Mouse (Mus musculus): ENCODE results near the gene Klrb1b.

The Klrb1b gene

DNA sequence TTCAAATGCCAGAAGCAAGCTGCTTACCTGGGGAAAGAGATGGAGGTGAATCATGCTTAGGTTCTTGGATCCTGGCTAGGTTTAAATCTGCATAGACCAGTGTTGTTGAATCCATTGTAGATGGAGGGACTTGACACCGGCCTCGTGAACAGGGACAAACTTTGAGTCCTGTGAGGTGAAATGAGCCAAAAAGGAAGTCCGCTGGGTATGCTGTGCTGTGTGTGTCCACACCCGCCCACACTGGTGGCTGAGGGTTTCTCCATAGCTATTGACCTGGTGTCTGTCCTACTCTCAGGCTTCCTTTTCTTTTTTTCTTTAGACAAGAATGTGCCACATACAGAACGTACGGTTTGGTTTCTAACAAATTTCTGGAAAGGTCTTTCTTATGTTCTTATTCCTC is at the start of gene Klrb1b, which contains the start of gene Gm44511:
Gene Klrb1b (minus strand): TSS at position 200 of the 400 bp plus-strand sequence.
Gene Gm44511 (minus strand): TSS at position 184 of the 400 bp plus-strand sequence.
- DNase-seq (ENCODE audit: low read depth, low spot score) = no peak

DNA sequence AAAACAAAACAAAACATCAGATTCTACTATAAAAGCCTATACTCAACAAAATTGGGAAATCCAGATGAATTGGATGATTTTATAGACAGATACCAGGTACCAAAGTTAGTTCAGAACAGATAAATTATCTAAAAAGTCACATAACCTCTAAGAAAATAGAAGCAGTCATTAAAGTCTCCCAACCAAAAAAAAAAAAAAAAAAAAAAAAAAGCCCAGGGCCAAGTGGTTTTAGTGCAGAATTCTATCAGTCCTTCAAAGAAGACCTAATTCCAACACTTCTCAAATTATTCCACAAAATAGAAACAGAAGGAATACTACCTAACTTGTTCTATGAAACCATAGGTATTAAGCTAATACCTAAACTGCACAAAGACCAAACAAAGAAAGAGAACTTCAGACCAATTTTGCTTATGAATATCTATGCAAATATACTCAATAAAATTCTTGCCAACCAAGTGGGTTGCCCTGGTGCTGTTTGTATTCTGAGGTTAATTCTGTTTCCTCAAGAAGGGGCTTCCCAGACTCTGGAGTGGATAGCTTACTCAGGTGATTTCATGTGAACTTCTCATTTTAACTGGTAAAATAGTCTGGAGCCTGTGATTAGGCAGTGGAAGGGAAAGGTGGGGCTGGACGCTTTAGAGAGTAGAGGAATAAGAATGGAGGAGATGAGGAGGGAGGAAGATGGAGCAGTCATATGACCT is 45.9 kb upstream of the Klrb1b start:
- peak; percentile 32 for DNase-seq (ENCODE audit: low read depth, low spot score)

DNA sequence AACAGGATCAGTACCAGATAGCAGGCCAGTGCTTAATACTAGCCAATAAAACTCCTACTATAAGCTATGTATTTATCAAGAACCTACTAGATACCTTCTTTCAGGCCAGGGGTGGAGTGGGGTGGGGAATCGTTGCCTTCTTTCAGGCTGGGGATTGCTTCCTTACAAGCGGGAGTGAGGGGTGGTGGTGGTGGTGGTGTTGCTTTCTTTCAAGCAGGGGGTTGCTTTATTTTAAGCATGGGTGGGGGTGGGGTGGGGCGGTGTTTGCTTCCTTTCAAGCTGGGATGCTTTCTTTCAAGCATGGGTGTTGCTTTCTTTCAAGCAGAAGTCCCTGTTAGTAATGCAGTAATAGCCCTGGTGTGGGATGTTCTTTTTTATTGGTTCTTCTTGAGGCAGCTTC is 42.7 kb upstream of the Klrb1b start:
- no peak for DNase-seq (ENCODE audit: low read depth, low spot score)

DNA sequence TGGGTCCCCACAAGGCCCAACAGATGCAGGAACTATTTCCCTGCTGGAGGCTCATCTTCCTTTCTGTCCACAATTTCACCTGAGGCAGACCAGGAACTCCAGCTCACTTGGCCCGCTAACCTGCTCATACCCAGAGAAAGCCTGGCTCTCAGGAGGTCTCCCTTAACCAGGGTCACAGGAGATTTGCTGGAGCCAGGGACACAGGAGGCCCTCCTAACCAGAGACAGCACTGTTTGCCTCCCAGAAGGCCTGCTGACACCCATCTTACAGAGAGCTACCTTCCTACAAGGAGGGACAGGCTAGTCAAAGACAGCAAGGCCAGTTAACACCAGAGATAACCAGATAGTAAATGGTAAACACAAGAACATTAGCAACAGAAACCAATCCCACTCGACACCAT is 31.8 kb upstream of the Klrb1b start:
- no peak for DNase-seq (ENCODE audit: low read depth, low spot score)

DNA sequence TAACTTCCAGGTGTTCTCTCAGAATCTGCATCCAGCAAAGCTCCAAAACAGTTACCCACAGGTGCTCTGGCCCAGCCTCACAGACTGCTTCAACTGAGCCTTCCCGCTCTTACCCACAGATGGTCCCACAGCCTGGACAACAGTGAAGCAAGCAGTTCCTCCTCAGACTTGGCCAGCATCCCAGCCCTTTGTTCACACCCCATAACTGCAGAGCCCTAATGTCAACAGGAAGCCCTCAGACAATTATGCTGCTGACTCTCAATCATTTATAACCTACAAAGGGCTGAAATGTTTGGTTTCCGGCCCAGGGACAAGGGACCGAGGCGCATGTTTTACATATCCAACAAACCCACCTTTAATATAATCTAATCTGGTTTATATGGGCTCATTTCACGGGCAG is 30.1 kb upstream of the Klrb1b start:
- DNase-seq (ENCODE audit: low read depth, low spot score) = no peak

DNA sequence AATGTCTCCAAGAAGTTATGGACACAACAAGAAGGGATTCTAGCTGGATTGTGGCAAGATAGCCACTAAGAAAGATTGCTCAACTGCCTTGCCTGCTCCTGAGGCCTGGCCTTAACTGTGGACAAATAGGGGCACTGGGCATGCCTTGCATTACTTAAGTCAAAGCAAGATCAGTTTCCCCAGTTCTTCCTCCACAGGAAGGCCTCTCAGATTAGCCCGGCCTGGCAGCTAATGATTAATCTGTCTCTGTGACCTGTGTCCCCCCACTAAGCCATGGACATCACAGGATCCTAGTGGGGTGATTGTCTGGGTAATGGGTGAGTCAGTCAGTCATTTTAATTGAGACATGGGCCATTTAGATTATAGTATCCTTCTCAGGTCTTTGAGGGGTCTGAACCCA is 29.3 kb upstream of the Klrb1b start:
- no peak for DNase-seq (ENCODE audit: low read depth, low spot score)

DNA sequence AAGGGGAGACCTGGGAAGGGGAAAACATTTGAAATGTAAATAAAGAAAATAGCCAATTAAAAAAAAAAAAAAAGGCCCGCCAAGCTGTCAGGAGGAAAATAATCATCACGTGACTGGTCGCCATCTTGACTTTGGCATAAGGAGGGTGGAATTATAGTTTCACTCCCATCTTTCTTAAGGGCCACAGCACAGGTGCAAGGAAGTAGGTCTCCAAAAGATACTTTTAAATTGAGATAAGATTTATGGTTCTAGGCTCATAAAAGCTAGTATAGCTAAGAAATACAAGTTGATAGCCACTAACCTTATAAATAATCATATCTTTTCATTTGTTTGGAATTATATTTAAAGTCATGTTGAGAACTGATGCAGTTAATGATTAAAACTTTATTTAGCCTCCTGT is 28.8 kb upstream of the Klrb1b start:
- no peak for DNase-seq (ENCODE audit: low read depth, low spot score)

DNA sequence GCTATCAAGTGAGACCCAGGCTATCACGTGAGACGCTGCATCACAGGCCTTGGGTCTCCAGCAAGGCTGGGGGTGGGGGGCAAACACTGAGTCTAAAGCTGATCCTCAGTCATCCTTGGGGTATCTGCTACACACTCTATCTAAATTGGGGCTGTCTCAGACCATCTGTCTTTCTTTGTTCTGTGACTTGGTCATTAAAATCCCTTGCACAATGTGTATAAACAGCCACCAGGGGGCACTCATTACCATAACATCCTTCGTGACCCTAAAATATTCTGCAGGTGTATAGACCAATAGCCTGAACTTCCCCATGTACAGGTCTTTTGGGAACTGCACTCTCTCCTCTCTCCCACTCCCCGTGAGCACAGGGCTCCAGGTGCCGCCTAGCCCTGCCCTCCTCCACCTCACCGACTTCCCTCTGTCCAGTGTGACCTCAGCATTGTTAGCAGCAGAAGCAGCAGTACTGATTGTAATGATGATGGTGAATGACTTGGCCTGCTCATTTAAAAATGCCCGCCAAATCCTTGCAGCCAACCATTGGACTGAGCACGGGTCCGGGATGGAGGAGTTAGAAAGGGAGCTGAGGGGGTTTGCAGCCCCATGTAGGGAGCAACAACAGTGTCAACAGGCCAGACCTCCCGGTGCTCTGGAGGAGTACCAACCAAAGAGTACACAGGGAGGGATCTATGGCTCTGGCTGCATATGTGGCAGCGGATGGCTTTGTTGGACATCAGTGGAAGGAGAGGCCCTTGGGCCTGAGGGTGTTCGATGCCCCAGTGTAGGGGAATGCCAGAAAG is 28.1 kb upstream of the Klrb1b start:
- DNase-seq (ENCODE audit: low read depth, low spot score) = peak; percentile 86

DNA sequence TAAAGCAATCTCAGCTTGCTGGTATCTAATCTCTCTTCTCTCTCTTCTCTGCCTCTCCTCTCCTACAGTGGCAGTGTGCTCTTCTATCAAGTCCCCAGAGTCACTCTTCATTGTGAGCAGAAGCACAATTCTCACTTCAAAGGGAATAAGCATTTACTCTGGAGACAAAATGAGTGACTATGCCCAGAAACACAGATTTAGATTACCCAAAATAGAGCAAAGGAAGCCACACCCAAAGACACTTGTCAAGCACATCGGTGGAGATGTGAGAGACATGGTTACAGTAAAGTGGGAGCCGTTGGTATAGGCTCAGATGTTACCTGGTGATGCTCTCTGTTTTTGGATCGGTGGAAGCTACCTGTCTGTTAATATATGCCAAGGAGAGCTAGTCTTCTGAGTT is 26.6 kb upstream of the Klrb1b start:
- DNase-seq (ENCODE audit: low read depth, low spot score) = no peak

DNA sequence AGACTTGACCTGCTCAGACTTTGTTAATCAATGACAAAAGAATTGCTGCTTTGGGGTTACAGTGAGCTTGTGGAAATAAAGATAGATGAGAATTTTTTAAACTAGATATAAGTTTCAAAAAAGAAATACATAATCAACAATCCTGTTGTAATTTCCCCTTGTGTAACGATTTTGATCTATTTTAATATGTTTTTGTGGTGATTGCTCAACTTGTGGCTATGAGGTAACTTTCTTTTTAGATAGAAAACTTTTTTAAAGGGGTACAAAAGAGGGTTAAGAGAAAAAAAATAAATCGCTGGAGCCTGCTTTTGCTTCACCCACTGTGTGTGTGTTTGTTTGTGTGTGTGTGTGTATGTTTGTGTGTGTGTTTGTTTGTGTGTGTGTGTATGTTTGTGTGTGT is 25.0 kb upstream of the Klrb1b start:
- DNase-seq (ENCODE audit: low read depth, low spot score) = no peak

DNA sequence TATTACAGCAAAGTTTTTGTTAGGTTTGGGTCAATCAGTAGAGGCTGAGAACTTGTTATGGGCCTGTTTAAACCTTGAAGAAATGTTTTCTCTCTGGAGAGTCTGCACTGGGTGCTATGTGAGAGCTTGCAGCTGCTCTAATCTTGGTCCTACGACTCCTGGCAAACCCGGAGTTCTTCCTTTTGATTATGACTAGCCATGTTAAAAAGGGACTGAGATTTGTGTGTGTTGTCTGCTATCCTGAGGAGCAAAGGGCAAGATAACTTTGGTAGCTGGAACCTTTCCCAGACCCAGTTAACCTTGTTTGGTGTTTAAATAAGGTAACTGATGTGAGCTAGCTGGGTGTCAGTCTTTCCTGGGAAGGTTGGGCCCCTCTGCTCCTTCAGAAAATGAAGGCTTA is 24.5 kb upstream of the Klrb1b start:
- no peak for DNase-seq (ENCODE audit: low read depth, low spot score)

DNA sequence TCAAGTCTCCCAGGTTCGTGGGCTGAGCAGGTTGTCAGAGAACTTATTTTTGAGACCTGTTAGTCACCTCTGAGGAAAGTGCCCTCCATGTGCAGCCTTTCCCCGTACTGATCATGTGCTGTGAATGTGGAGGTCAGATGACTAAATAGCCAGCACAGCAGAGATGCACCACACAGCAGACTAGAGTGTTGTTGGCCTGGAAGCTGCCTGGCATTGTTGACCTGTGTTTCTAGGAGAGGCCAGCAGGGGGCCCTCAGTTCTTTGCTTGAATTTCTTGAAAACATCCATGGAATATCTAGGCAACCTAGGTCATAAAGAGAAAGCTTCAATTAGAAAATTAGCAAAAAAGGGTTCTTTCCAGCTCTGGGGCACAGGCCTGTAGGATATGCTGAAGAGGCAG is 23.8 kb upstream of the Klrb1b start:
- DNase-seq (ENCODE audit: low read depth, low spot score) = peak; percentile 67

DNA sequence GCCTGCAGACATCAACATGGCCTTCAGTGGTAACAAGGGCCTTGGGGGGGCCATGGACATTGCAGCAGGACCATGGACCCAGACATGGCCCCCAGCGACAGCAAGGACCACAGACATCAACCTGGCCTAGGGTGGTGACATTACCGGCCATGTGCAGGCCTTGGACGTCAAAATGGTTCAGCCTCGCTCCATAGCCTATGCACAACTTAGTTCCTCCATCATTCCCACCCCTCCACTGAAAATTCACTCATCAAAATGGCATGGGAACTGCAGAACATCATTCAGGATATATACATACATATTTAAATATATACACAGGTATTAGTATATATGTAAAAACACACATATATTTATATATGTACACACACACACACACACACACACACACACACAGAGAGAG is 21.3 kb upstream of the Klrb1b start:
- DNase-seq (ENCODE audit: low read depth, low spot score) = no peak

DNA sequence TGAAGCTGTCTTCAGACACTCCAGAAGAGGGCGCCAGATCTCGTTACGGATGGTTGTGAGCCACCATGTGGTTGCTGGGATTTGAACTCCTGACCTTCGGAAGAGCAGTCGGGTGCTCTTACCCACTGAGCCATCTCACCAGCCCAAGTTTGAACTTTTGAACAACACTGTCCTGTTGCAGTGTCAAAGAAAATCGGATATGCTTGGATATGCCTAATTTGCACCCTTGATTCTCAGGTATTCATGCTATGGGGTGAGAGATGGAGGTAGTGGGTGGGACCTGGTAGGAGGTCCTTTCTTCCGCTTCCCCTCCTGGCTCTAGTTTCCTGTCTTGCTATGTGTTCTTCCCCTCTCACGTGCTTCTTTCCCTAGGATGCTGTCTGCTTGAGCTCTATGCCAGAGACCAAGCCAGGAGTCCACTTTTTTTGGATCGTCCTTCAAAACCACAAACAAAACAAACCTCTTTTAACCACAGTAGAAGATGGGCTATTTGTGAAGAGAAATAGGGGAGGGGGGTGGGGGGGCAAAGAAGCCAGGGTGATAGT is 19.9 kb upstream of the Klrb1b start:
- DNase-seq (ENCODE audit: low read depth, low spot score) = no peak

DNA sequence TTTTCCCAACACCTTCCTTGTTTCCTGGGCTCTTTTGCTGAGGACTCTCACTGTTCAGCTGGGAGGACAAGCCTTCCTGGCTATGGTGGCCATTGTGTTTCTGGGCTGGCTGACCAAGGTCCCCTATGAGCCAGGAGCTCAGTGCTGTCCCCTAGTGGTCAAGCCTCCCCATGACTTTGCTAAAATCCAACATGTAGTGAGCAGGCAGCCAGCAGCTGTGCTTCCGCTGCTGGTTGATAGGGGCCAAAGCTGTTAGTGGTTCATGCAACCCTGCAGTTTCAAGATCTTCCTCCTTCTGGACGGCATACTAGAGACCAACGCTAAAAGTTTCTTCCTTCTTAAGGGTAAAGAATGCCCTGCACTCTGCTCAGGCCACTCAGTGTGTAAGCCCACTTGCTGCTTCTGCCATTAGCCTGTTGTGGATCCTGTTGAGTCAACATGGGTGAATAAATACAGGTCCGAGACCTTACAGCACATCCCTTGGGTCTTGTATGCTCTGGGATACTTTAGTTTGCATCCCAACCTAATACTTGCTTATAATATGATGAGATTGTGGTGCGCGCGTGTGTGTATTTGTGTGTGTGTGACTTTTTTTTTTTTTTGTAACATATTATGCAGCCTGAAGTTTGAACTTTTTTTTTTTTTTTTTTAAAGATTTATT is 19.3 kb upstream of the Klrb1b start:
- DNase-seq (ENCODE audit: low read depth, low spot score) = peak; percentile 96

DNA sequence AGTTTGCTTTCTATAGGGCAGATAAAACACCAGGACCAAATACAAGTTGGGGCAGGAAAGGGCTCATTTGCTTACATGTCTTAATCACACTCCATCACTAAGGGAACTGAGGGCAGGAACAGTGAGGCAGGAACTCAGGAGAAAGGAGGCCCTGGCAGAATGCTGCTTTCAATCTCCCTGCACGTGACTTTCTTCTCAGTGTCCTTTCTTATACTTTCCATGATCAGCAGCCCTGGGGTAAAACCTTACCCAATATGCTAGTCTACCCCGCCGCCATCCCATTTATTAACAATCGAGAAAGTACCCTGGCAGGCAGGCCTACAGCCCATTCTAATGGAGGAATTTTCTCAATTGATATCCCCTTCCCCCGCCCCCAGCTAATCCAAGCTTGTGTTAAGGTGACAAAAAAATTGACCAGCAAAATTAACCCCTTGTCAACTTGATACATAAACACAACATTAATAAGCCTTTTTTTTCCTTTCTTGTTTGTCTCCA is 18.5 kb upstream of the Klrb1b start:
- DNase-seq (ENCODE audit: low read depth, low spot score) = no peak

DNA sequence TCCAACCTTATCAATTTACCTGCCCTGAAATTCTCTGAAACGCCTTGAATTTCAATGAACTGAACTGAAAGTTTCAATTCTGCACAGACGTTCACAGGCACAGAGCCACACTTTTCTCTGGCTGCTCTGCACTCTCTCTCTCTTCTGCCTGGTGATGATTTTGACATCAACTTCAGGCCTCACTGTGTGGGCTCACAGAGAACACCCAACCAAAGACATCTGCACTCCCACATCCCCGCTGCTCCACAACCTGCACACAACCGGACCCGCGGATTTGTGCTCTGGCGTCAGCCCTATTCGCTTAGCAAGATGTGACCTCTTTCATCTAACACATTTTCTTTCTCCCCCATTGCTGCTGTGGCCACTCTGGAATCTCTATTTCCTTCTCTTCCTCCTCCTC is 18.0 kb upstream of the Klrb1b start:
- no peak for DNase-seq (ENCODE audit: low read depth, low spot score)

DNA sequence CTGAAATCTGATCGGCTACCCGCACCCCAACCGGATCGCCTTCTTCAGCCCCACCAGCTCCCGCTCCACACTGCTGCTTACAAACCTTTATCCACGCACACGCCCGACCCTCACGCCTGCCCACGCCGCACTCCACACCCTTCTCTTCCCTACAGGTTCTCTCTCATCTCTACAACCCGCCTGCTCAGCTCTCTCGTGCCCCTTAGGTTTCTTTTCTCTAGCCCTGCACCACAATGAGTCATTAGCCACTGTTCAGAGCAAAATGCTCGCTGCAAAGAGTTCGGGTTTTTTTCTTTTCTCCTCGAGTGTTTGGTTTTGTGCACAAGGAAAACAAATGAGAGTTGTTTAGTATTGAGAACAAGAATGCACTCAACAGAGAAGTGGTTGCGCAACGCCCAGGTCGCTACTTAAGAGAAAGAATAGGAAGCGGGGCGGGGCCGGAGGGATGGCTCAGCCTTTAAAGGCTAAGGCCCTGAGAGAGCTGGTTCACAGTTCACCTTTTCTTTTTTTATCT is 17.4 kb upstream of the Klrb1b start:
- peak; percentile 95 for DNase-seq (ENCODE audit: low read depth, low spot score)

DNA sequence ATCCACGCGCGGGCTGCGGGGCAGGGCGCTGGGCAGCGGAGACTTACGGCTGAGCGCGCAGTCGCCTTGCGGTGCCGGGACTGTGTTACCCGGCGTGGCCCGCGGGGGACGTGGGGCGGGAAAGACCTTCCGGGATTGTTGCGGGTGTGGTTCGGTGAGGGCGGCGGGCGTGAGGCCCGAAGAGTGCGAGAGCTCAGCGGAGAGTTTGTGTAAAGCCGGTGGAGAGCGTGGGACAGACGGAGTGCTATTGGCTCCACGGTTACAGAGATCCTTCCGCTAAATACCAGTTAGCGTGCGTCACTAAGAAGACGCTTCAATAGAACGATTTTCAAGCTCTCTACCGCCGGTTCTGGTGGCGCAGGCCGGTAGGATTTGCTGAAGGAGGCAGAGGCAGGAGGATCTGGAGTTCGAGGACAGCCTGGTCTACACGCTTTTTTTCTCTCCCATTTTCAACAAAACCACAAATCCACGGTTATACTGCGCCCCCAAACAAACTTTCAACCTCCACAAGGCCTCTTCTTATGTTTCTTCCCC is 16.9 kb upstream of the Klrb1b start:
- peak; percentile 98 for DNase-seq (ENCODE audit: low read depth, low spot score)

DNA sequence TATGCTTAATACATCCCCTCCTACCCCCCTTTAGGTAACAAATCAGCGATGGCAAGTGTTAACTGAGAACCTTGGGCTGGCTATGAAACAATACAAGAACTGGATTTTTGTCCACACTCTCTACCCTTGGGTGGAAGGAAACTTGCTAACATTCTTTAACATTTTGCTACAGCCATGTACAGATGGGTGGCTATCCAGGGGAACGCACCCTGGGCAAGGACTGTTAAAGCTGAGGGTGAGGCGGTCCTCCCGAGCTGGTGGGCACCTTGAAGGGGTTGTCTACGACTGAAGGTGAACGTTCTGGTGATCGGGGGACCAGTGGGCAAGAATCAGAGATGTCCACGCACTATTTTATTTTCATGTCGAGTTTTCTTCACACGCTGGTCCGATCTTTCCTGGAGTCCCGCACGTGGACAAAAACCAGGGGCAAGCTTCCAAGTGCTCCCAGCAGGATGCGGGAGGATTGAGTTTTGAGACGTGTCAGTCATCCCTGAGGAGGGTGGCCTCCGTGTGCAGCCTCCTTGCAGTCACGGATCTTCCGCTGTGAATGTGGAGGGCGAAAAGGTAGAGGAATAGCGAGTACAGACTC is 16.3 kb upstream of the Klrb1b start:
- DNase-seq (ENCODE audit: low read depth, low spot score) = peak; percentile 74
